Mouse (Mus musculus): ENCODE measurements around the gene Gm5141. TPM values are rescaled to one million over a fixed set of nuclear protein-coding genes. Genes with fewer than 3 reads are reported as not detected.
"Not testable (repeated sequence)": the region's sequence is repeated elsewhere in the genome, so short reads cannot be mapped to it uniquely, and the experiment has no call there.

Gm5141 gene
- polyA plus RNA-seq (2012), result not detected in 2 replicates

GRCm38 (mm10) chr13:62785199-62786134, at the start of gene Gm5141:
Gm5141 (minus strand) TSS chr13:62785808.
- H3K4me3 ChIP-seq (replicated peaks), result peak within 1 kb of the TSS; percentile 61
- H3K36me3 ChIP-seq (ENCODE audit: control insufficient read depth); H3K9me3 ChIP-seq (ENCODE audit: control insufficient read depth, low read length); H3K27me3 ChIP-seq (ENCODE audit: control insufficient read depth): not testable (repeated sequence)
- peaks cover 11% of the 10 kb centered on the region for H3K4me1 ChIP-seq (ENCODE audit: control insufficient read depth)

GRCm38 (mm10) chr13:62833341-62833740, 47.7 kb upstream of the Gm5141 start:
- no peaks in the 10 kb centered on the region for H3K27me3 ChIP-seq (ENCODE audit: control insufficient read depth)
- no peak for TF ChIP-seq GATA1 (IDR thresholded peaks at IDR 0.05; ENCODE audit: low read length)
- no peaks in the 10 kb centered on the region for H3K9me3 ChIP-seq (ENCODE audit: control insufficient read depth, low read length)

GRCm38 (mm10) chr13:62832239-62832638, 46.6 kb upstream of the Gm5141 start:
- Histone ChIP-seq H3K36me3 (ENCODE audit: control insufficient read depth) (no peaks in the 10 kb centered on the region), H3K4me1 (ENCODE audit: control insufficient read depth) (no peaks in the 10 kb centered on the region), H3K4me3 (replicated peaks) (no peak overlapping the region), H3K27me3 (ENCODE audit: control insufficient read depth) (no peaks in the 10 kb centered on the region), H3K9me3 (ENCODE audit: control insufficient read depth, low read length) (no peaks in the 10 kb centered on the region)
- TF ChIP-seq TAL1 (IDR thresholded peaks at IDR 0.05; ENCODE audit: low read length), result no peak
- TF ChIP-seq GATA1 (IDR thresholded peaks at IDR 0.05; ENCODE audit: low read length), result no peak

More at GRCm38 (mm10) chr13:62833341-62833740, 47.7 kb upstream of the Gm5141 start:
- Histone ChIP-seq H3K36me3 (ENCODE audit: control insufficient read depth) (no peaks in the 10 kb centered on the region), H3K4me3 (replicated peaks) (no peak overlapping the region), H3K4me1 (ENCODE audit: control insufficient read depth) (no peaks in the 10 kb centered on the region)

- not testable (repeated sequence) for H3K4me3 ChIP-seq (replicated peaks); H3K4me1 ChIP-seq (ENCODE audit: control insufficient read depth); H3K9me3 ChIP-seq (ENCODE audit: control insufficient read depth, low read length); H3K36me3 ChIP-seq (ENCODE audit: control insufficient read depth)
- peaks cover 18% of the 10 kb centered on the region for H3K27me3 ChIP-seq (ENCODE audit: control insufficient read depth)
Measured at GRCm38 (mm10) chr13:62815705-62816104, 30.1 kb upstream of the Gm5141 start.

- Histone ChIP-seq H3K4me1 (ENCODE audit: control insufficient read depth) (no peaks in the 10 kb centered on the region), H3K27me3 (ENCODE audit: control insufficient read depth) (peaks cover 18% of the 10 kb centered on the region), H3K9me3 (ENCODE audit: control insufficient read depth, low read length) (peaks cover 6% of the 10 kb centered on the region), H3K36me3 (ENCODE audit: control insufficient read depth) (no peaks in the 10 kb centered on the region), H3K4me3 (replicated peaks) (no peak overlapping the region)
- TF ChIP-seq GATA1 (IDR thresholded peaks at IDR 0.05; ENCODE audit: low read length), result no peak
- no peak for TF ChIP-seq TAL1 (IDR thresholded peaks at IDR 0.05; ENCODE audit: low read length)
Measured at GRCm38 (mm10) chr13:62812713-62813112, 27.1 kb upstream of the Gm5141 start.

GRCm38 (mm10) chr13:62807981-62808380, 22.4 kb upstream of the Gm5141 start:
- not testable (repeated sequence) for H3K9me3 ChIP-seq (ENCODE audit: control insufficient read depth, low read length); H3K36me3 ChIP-seq (ENCODE audit: control insufficient read depth); H3K4me1 ChIP-seq (ENCODE audit: control insufficient read depth); H3K4me3 ChIP-seq (replicated peaks)
- H3K27me3 ChIP-seq (ENCODE audit: control insufficient read depth), result peaks cover 10% of the 10 kb centered on the region

- not testable (repeated sequence) for H3K9me3 ChIP-seq (ENCODE audit: control insufficient read depth, low read length); H3K36me3 ChIP-seq (ENCODE audit: control insufficient read depth); H3K27me3 ChIP-seq (ENCODE audit: control insufficient read depth)
- Histone ChIP-seq H3K4me1 (ENCODE audit: control insufficient read depth) (peaks cover 11% of the 10 kb centered on the region), H3K4me3 (replicated peaks) (peak overlapping the region; percentile 61)
Measured at GRCm38 (mm10) chr13:62786135-62786493, 506 bp upstream of the Gm5141 start.

- H3K36me3 ChIP-seq (ENCODE audit: control insufficient read depth); H3K27me3 ChIP-seq (ENCODE audit: control insufficient read depth); H3K4me3 ChIP-seq (replicated peaks); H3K9me3 ChIP-seq (ENCODE audit: control insufficient read depth, low read length): not testable (repeated sequence)
- peaks cover 15% of the 10 kb centered on the region for H3K4me1 ChIP-seq (ENCODE audit: control insufficient read depth)
Measured at GRCm38 (mm10) chr13:62763806-62764205, 21.8 kb downstream of the Gm5141 start.

- H3K9me3 ChIP-seq (ENCODE audit: control insufficient read depth, low read length); H3K27me3 ChIP-seq (ENCODE audit: control insufficient read depth); H3K36me3 ChIP-seq (ENCODE audit: control insufficient read depth): not testable (repeated sequence)
- Histone ChIP-seq H3K4me1 (ENCODE audit: control insufficient read depth) (peaks cover 17% of the 10 kb centered on the region), H3K4me3 (replicated peaks) (peak within 1 kb of the TSS; percentile 63)
Measured at GRCm38 (mm10) chr13:62760432-62761415, 24.9 kb downstream of the Gm5141 start, which contains the start of gene Platr25. Platr25 (minus strand) TSS chr13:62760709.
